Mouse (Mus musculus): ENCODE data around the gene Herc3. TPM values are rescaled to one million over a fixed set of nuclear protein-coding genes. Genes with fewer than 3 reads are reported as not detected.
"Not testable (repeated sequence)": the region's sequence is repeated elsewhere in the genome, so short reads cannot be mapped to it uniquely, and the experiment has no call there.

Gene Herc3
- polyA plus RNA-seq, 1 experiment from 2014 or later, result 10.2 TPM

DNA sequence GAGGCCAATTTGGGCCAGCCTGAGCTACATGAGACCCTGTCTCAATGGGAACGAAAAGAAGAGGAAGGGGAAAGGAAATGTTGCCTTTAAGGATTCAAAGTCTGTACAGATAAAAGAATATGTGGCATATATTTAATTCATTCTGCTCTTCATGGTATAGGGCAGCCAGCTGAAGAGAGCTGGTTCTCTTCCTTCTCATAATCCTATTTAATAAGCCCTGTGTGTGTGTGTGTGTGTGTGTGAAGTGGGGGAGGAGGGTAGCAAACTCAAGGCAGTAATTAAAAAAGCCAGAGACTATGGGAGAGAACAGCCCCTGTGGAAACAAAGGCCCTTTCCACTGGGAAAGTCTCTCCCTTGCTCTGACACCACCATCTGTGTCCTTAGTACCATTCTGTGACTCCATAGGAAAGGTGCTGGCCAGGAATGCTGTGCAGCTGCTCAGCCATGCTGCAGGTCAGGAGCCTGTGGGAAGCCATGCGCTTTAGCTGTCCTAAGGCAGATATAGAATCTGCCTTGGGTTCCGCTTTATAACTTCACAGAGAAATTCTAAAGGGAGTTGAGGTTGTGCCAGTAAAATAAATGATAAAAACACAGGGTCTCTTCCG, 32.5 kb downstream of the Herc3 start:
- no peak overlapping the region for H3K9ac ChIP-seq
- no peak overlapping the region for H3K4me2 ChIP-seq
- no peak for ATAC-seq (ENCODE audit: insufficient read depth, low FRiP score, low read depth)
- H3K4me3 ChIP-seq (replicated peaks), result no peak overlapping the region
- H3K27me3 ChIP-seq (replicated peaks), result no peaks in the 10 kb centered on the region
- H3K4me1 ChIP-seq, result no peaks in the 10 kb centered on the region
- WGBS, result 86% methylated on average over 4 of the region's 4 CpGs
- no peak overlapping the region for H3K27ac ChIP-seq
- H3K9me3 ChIP-seq, result no peaks in the 10 kb centered on the region
- no peaks in the 10 kb centered on the region; the same call in 1 of the 2 replicates for H3K36me3 ChIP-seq

DNA sequence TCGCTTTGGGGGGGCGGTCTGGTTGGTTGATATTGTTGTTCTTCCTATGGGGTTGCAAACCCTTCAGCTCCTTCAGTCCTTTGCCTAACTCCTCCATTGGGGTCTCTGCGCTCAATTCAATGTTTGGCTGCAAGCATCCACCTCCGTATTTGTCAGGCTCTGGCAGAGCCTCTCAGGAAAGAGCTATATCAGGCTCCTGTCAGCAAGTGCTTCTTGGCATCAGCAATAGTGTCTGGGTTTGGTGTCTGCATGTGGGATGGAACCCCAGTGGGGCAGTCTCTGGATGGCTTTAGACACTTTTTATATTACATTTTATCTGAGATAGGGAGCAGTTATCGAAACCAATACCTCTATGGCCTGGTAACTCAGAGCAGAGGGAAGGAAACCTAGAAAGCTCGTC, 36.6 kb downstream of the Herc3 start:
- not testable (repeated sequence) for H3K27me3 ChIP-seq (replicated peaks); H3K4me3 ChIP-seq (replicated peaks); H3K4me2 ChIP-seq; H3K9me3 ChIP-seq; ATAC-seq (ENCODE audit: insufficient read depth, low FRiP score, low read depth); H3K4me1 ChIP-seq; H3K36me3 ChIP-seq; H3K9ac ChIP-seq; H3K27ac ChIP-seq
- 93% methylated on average over 6 of the region's 6 CpGs for WGBS

DNA sequence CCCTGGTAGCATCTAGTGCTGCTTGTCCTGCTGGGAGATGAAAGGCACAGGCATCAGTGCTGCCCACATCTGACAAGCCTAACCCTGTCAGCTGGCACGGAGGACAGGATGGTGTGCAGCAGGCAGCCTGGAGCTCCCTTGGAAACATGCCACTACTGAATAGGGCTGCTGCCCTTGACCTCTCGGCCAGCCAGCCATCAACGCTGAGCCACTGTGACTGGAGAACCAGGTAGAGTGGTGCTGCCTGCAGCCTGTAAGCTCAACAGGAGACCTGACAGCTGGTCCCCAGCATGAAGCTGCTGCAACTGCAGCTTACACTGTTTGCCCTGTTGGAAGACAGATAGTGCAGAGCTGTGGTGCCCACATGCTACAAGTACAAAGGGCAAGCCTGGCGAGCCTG, 48.3 kb downstream of the Herc3 start:
- H3K27me3 ChIP-seq (replicated peaks), result no peaks in the 10 kb centered on the region
- no peaks in the 10 kb centered on the region for H3K4me1 ChIP-seq
- no peak overlapping the region for H3K4me2 ChIP-seq
- no peak overlapping the region for H3K27ac ChIP-seq
- H3K9me3 ChIP-seq, result no peaks in the 10 kb centered on the region
- 0 out of 2 replicates have a peak, but pooled peaks cover 4% of the 10 kb centered on the region for H3K36me3 ChIP-seq
- H3K9ac ChIP-seq, result no peak overlapping the region
- WGBS, result 64% methylated on average over 4 of the region's 4 CpGs
- H3K4me3 ChIP-seq (replicated peaks), result no peak overlapping the region
- ATAC-seq (ENCODE audit: insufficient read depth, low FRiP score, low read depth), result no peak

DNA sequence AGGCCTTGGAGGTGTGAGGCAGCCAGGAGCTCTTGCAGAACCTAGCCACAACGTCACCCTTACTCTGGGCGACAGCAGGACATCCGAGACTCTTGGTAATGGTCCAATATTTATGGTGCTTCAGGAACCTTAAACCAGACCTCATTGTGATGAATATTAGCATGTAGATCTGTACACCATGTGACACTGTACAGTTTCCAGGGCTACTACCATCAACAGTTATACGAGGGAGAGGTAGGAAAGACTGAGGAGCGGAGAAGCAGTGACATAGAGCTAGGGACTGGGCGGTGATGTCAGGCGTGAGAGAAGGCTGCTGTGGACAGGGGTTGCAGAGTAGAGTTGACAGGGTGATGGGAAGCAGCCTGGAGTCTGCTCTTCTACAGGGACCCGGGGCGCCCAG, 48.7 kb downstream of the Herc3 start:
- no peak overlapping the region for H3K4me3 ChIP-seq (replicated peaks)
- no peak for ATAC-seq (ENCODE audit: insufficient read depth, low FRiP score, low read depth)
- 0 out of 2 replicates have a peak, but pooled peaks cover 4% of the 10 kb centered on the region for H3K36me3 ChIP-seq
- H3K9ac ChIP-seq, result no peak overlapping the region
- no peaks in the 10 kb centered on the region for H3K9me3 ChIP-seq
- 82% methylated on average over 9 of the region's 9 CpGs for WGBS
- H3K27ac ChIP-seq, result no peak overlapping the region
- no peaks in the 10 kb centered on the region for H3K4me1 ChIP-seq
- H3K4me2 ChIP-seq, result no peak overlapping the region
- H3K27me3 ChIP-seq (replicated peaks), result no peaks in the 10 kb centered on the region

DNA sequence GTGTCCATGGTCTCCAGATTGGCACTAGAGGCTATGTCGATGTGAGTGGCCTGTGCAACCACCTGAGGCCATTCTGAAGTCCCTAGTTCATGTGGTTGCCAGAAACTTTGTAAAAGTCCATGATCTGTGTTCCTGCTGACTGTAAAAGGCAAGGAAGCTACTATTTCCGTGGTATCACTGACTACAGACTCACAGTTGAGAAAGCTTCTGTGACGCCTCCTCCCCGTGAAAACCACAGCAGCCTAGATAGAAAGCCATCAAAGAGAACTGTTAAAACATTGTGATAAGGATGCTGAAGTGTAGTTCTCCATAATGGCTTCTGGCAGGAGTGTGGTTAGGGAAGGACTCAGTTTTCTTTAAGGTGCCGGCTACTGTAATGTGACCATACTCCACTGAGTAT, 49.6 kb downstream of the Herc3 start:
- Histone ChIP-seq H3K36me3 (0 out of 2 replicates have a peak, but pooled peaks cover 4% of the 10 kb centered on the region), H3K27ac (no peak overlapping the region), H3K4me1 (no peaks in the 10 kb centered on the region), H3K27me3 (replicated peaks) (no peaks in the 10 kb centered on the region), H3K4me3 (replicated peaks) (no peak overlapping the region), H3K4me2 (no peak overlapping the region), H3K9me3 (no peaks in the 10 kb centered on the region), H3K9ac (no peak overlapping the region)
- no peak for ATAC-seq (ENCODE audit: insufficient read depth, low FRiP score, low read depth)
- WGBS, result 77% methylated on average over 5 of the region's 5 CpGs

DNA sequence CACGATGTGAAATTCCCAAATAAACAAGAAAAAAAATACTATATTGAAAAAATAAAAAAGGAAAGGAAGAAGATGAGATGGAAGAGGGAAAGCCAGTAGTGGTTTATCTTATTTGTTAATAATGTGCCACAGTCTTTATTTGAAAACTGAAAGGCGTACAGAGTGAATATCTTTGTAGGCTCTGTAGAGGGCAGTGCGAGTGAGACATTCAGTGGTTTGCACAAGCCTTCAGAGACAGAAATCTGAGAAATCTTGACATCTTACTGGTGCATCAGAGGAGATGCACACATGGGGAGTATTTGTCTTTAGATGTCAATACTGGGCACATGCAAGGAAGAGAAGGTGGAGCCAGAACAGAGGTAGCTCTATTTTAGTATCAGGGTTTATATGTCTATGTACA, 50.1 kb downstream of the Herc3 start:
- ATAC-seq (ENCODE audit: insufficient read depth, low FRiP score, low read depth), result no peak
- no peak overlapping the region for H3K9ac ChIP-seq
- no peaks in the 10 kb centered on the region for H3K9me3 ChIP-seq
- WGBS, result 85% methylated on average over 3 of the region's 3 CpGs
- 0 out of 2 replicates have a peak, but pooled peaks cover 4% of the 10 kb centered on the region for H3K36me3 ChIP-seq
- no peak overlapping the region for H3K4me2 ChIP-seq
- no peaks in the 10 kb centered on the region for H3K4me1 ChIP-seq
- no peak overlapping the region for H3K4me3 ChIP-seq (replicated peaks)
- H3K27ac ChIP-seq, result no peak overlapping the region
- H3K27me3 ChIP-seq (replicated peaks), result no peaks in the 10 kb centered on the region

DNA sequence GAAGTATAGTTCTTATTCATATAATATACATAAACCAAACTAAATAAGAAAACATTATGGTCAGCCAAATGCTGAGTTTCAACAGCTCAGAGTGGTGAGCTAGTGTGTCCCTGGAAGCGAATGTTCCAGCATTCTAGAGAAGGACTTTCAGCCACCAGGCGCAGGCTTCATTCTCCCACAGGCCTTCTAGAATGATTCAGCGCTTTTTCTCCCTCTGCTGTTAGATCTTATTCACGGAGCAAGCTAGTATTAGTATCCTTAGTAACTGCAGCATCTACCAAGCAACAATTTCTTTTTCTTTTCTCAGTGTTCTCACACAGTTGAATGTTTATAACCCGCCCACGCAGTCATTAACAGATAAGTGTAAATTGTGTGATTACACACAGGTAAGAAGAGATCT, 51.0 kb downstream of the Herc3 start:
- H3K9ac ChIP-seq, result no peak overlapping the region
- H3K9me3 ChIP-seq, result no peaks in the 10 kb centered on the region
- no peak for ATAC-seq (ENCODE audit: insufficient read depth, low FRiP score, low read depth)
- no peak overlapping the region for H3K4me2 ChIP-seq
- no peaks in the 10 kb centered on the region for H3K4me1 ChIP-seq
- H3K27me3 ChIP-seq (replicated peaks), result no peaks in the 10 kb centered on the region
- no peak overlapping the region for H3K4me3 ChIP-seq (replicated peaks)
- no peak overlapping the region for H3K27ac ChIP-seq
- H3K36me3 ChIP-seq, result 0 out of 2 replicates have a peak, but pooled peaks cover 4% of the 10 kb centered on the region
- 74% methylated on average over 6 of the region's 6 CpGs for WGBS

DNA sequence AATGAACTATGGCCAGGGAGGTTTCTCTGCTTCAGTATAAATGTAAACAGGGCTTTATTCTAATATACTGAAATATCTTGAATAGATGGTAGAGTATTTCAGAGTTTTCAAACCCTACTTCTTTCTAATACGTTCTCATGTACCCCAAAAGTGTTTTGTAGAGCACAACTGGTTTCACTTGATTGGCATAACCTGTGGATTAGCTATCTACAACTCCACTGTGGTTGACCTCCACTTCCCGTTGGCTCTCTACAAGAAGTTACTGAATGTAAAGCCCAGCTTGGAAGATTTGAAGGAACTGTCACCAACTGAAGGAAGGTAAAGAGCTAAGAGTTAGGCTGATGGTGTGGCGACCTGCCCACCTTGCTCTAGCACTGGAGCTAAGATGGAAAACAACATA, 58.7 kb downstream of the Herc3 start:
- H3K9me3 ChIP-seq, result no peaks in the 10 kb centered on the region
- no peak for ATAC-seq (ENCODE audit: insufficient read depth, low FRiP score, low read depth)
- WGBS, result 82% methylated on average over 3 of the region's 3 CpGs
- H3K27ac ChIP-seq, result no peak overlapping the region
- H3K27me3 ChIP-seq (replicated peaks), result no peaks in the 10 kb centered on the region
- peaks cover 4% of the 10 kb centered on the region; the same call in 1 of the 2 replicates for H3K36me3 ChIP-seq
- no peaks in the 10 kb centered on the region for H3K4me1 ChIP-seq
- no peak overlapping the region for H3K4me2 ChIP-seq
- no peak overlapping the region for H3K4me3 ChIP-seq (replicated peaks)
- no peak overlapping the region for H3K9ac ChIP-seq

DNA sequence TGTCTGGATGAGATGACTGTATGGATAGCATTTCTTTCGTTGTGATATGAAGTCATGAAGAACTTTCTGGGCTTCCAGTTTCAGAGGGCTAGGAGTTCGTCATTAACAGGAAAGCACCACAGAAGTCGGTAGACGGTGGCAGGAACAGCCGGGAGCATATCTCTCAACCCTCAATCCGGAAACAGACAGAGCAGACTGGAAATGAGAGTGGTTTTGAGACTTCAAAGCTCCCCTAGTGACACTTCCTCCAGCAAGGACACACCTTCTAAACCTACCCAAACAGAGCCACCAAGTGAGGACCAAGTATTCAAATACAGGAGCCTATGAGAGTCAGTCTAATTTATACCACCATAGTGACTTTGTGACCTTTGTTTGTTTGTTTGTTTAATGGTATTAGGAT, 62.0 kb downstream of the Herc3 start:
- Histone ChIP-seq H3K4me3 (replicated peaks) (no peak overlapping the region), H3K4me2 (no peak overlapping the region), H3K4me1 (no peaks in the 10 kb centered on the region), H3K36me3 (peaks cover 4% of the 10 kb centered on the region; the same call in 1 of the 2 replicates), H3K27me3 (replicated peaks) (no peaks in the 10 kb centered on the region), H3K9me3 (no peaks in the 10 kb centered on the region), H3K9ac (no peak overlapping the region), H3K27ac (no peak overlapping the region)
- 77% methylated on average over 6 of the region's 6 CpGs for WGBS
- ATAC-seq (ENCODE audit: insufficient read depth, low FRiP score, low read depth), result no peak

DNA sequence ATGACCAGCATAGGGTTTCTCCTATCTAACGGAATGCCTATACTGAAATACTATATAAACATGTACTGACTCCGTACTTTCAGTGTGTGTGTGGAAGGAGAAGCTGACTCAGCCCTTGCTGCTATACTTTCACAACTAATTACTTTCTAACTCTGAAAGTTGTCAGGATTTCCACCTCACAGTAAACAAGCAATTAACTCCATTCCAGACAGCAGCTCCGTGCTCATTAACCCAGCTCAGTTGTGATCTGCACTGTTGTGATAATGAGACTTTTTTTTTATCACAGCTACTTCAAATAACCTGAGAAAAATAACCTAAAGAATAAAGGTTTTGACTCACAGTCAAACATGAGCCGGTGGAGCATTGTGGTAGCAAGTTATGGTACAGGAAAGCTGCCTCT, 63.7 kb downstream of the Herc3 start:
- H3K27me3 ChIP-seq (replicated peaks), result no peaks in the 10 kb centered on the region
- WGBS, result 79% methylated on average over 4 of the region's 4 CpGs
- no peak overlapping the region for H3K4me3 ChIP-seq (replicated peaks)

DNA sequence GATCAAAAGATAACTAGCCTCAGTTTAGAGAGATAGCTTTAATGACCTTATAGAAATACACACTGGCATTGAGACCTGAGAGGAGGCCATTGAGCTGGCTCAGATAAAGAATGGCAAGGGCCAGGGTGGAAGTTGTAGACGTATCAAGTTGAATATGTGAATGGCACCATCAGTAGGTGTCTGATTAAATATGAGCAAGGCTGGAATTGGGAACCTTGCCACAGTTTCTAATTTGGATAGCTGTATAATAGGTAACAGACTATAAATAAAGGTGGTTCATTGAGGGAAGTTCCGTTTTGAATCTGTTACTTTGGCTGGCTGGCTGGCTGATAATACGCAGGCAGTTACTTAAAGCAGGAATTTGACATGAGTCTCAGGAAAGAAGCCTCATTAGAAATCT, 65.4 kb downstream of the Herc3 start:
- Histone ChIP-seq H3K36me3 (no peaks in the 10 kb centered on the region), H3K9me3 (no peaks in the 10 kb centered on the region), H3K4me3 (replicated peaks) (no peak overlapping the region), H3K27ac (no peak overlapping the region), H3K9ac (no peak overlapping the region), H3K27me3 (replicated peaks) (no peaks in the 10 kb centered on the region), H3K4me2 (no peak overlapping the region), H3K4me1 (no peaks in the 10 kb centered on the region)
- WGBS, result 87% methylated on average over 3 of the region's 3 CpGs
- ATAC-seq (ENCODE audit: insufficient read depth, low FRiP score, low read depth), result no peak

More for the DNA sequence above, 63.7 kb downstream of the Herc3 start:
- Histone ChIP-seq H3K4me2 (no peak overlapping the region), H3K4me1 (no peaks in the 10 kb centered on the region), H3K9me3 (no peaks in the 10 kb centered on the region), H3K9ac (no peak overlapping the region), H3K36me3 (peaks cover 2% of the 10 kb centered on the region; the same call in 1 of the 2 replicates), H3K27ac (no peak overlapping the region)
- no peak for ATAC-seq (ENCODE audit: insufficient read depth, low FRiP score, low read depth)

DNA sequence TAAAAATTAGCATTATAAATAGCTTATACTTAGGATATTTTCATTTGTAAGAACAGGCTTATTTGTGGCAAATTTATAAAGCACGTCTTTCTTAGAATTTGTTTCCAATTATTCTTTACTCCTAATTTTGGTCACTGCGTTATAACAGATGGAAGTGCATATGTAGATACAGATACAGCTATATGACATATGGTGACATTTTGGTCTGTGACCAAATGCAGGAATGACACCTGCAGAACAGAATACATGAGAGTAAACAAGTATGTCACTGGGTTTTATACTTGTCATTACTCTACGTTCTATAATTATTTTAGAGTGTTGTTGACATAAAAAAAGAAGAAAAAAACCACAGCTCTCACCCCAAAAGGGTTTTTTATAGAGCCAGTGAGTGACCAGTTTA, 67.8 kb downstream of the Herc3 start:
- no peaks in the 10 kb centered on the region for H3K4me1 ChIP-seq
- H3K36me3 ChIP-seq, result no peaks in the 10 kb centered on the region
- no peaks in the 10 kb centered on the region for H3K27me3 ChIP-seq (replicated peaks)
- no peak overlapping the region for H3K9ac ChIP-seq
- WGBS, result 84% methylated on average over 3 of the region's 3 CpGs
- H3K27ac ChIP-seq, result no peak overlapping the region
- no peak overlapping the region for H3K4me3 ChIP-seq (replicated peaks)
- ATAC-seq (ENCODE audit: insufficient read depth, low FRiP score, low read depth), result no peak
- no peaks in the 10 kb centered on the region for H3K9me3 ChIP-seq
- H3K4me2 ChIP-seq, result no peak overlapping the region

DNA sequence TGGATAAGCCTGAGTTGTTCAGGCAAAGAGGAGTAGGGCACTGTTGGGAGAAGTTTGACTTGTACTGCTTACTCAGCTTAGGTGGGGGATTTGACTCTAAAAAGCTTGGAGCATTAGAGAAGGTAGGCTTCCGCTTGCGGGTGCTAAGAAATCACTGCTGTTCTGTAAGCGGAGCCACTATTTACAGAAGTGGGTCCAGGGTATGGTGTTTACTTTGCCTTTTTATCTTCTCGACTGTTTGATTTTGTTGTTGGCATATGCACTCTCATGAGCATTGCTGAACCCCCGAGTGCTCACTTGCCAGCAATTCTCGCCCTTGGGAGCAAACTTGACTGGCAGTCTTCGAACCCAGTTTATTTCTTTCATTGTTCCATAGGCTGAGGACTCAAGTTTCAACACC, 69.3 kb downstream of the Herc3 start:
- peak; percentile 75 for ATAC-seq (ENCODE audit: insufficient read depth, low FRiP score, low read depth)
- Histone ChIP-seq H3K27ac (no peak overlapping the region), H3K4me2 (no peak overlapping the region), H3K27me3 (replicated peaks) (no peaks in the 10 kb centered on the region), H3K4me1 (no peaks in the 10 kb centered on the region), H3K9me3 (no peaks in the 10 kb centered on the region), H3K36me3 (no peaks in the 10 kb centered on the region), H3K9ac (no peak overlapping the region), H3K4me3 (replicated peaks) (no peak overlapping the region)
- WGBS, result 74% methylated on average over 7 of the region's 7 CpGs
